Mouse (Mus musculus): Measurements from ENCODE around the gene Lrrc4c.

Gene Lrrc4c

DNA sequence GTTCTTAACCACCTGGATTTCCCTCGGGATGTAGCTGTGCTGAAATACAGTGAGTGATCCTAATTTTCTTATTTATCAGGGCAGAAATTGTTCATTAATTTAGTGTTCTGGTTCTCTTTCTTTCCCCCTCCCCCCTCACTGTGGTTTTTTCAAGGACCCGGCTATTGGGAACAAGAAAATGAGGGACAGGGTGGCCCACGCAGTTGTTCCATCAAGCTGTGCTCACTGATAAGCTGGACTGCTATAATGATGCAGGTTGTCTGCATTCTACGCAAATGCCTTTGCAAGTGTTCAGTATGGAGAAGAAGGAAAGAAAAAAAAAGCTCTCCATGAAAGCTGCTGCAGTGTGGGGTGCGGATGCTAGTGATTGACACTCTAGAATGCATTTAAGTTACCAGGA, 1150.4 kb downstream of the Lrrc4c start:
- DNase-seq (ENCODE audit: low read depth, low spot score) = peak; percentile 35

DNA sequence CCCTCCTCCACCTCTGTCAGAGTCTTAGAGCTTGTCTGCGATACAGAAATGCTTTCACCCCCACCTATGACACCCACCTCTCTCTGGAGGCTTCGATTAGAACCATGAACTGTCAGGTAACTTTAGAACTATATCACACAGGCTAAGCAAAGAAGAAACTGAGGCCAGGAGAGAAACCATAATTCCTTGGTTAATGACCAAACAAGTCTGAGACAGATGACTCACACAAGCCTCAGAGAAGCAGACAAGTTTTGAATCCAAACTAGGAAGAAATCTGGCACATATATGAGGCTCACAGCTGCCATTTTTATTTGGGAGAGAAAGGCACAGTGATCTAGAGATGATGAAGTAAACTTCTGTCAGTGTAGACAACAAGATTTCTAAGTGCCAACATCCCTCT, 1151.4 kb downstream of the Lrrc4c start:
- DNase-seq (ENCODE audit: low read depth, low spot score) = peak; percentile 69

DNA sequence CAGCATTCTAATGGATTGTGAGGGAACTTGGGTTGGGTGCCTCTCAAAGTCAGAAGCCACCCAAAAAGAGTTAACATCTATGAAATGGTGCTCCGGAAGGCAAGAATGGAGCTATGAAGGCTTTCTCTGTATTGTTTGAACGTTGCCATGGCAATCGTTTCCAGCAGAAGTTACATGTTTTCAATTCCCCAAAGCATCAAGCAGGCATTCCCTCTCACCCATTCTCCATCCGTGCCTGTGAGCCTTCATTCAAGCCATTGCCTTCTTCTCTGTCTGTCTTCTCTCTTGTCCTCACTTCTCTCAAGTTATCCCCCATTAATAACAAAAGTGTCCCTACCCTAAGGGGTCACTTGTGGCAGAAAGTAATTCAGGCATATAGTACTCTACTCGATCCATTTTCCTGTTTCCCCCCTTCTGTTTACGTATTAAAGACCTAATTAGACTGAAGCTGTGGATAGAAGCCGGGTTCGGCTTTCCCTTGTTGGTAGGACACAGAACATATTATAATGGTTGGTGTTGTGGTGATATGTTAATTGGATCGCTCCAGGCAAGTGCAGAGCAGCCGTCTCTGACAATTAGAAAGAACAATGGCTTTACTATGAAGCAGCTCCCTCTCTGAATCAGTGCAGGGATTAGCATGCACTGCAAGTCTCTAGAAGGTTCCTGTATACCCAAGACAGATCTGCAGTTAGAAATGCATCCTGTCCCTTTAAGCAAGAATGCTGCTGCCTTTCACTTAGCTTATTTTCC, 1160.4 kb downstream of the Lrrc4c start:
- DNase-seq (ENCODE audit: low read depth, low spot score) = no peak

DNA sequence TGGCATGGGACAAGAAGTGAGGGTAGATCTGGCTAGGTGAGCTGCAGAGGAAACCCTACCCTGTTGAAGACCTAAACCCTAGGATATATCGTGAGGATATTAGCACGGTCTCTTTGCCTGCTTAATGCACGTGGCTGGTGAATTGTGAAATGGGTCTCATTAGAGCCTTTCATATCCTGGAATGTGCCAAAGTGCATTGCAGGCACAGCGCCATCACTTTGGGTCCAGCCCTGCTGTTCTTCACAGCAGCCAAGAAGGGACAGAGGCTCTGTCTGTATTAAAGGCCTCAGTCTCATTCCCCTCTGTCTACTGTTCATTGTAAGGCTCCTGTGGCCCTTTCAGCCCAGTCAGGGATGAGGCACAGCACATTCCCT, 1160.9 kb downstream of the Lrrc4c start:
- no peak for DNase-seq (ENCODE audit: low read depth, low spot score)

DNA sequence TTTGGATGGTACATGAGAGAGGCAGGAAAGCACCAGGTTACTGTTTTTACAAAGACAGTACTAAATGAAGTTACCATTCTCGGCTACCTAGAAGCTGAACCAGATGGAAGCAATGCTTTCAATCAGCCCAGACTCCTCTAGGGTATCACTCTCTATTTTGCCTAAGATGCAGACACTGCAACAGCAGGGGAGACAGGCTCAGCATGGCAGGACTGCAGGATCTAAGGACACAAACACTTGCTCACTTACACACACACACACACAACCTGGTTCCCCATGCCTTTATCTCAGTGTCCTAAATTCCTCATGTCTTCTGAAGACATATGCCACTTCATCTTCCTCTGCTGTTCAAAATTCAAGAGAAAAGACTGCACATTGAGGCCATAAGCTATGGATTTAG, 1167.0 kb downstream of the Lrrc4c start:
- no peak for DNase-seq (ENCODE audit: low read depth, low spot score)

DNA sequence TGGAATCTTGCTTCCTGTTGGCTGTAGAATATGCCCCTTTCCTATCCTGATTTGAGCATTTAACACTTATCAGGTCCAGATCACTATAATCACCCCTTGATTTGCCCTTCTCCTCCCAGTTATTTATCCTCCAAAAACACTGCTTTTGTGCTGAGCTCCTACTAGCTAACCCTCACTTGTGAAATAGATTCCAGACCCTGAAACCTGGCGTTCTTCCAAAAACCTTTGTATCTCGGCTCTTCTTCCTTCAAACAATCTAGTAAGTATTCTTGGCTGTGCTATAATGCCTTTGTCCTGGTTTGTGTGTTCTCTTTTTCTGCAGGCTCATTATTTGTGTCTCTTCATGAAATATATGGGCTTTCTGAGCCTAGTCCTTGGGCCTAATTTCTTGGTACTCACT, 1167.6 kb downstream of the Lrrc4c start:
- no peak for DNase-seq (ENCODE audit: low read depth, low spot score)

DNA sequence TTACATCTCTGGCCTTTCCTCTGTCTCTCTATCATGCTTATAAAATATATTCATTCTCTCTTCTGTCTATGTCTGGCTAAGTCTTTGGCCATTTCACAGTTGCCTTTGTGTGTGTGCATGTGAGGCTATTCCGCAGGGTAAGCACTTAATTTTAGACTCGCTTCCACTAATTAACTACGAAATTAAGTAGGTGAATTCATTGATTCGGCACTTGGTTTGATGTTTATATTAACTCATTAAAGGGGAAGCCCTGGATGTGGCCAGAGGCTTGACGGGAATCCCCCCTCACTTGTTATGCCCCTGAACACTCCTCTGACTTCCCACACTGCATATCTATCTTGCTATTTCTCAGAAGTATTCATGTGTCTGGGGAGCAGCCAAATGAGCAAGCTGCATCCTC, 1169.6 kb downstream of the Lrrc4c start:
- DNase-seq (ENCODE audit: low read depth, low spot score) = no peak

DNA sequence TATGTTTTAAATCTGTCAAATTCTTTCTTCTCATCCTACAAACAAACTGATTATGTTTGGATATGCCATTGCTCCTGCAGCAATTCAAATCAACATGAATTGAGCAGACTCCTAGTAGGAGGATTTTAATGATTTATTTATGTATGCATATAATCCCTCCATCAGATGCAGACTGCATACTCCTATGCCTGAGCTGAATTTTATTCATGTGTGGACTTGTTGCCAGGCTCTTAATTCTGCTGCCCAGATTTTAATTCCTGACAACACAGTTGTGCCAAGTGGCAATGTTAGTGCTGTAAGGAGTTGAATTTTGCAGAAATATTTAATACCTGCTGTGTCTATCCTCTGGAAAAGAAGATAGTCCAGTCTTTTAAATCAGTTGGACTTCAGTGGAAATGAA, 1179.1 kb downstream of the Lrrc4c start:
- DNase-seq (ENCODE audit: low read depth, low spot score) = no peak

DNA sequence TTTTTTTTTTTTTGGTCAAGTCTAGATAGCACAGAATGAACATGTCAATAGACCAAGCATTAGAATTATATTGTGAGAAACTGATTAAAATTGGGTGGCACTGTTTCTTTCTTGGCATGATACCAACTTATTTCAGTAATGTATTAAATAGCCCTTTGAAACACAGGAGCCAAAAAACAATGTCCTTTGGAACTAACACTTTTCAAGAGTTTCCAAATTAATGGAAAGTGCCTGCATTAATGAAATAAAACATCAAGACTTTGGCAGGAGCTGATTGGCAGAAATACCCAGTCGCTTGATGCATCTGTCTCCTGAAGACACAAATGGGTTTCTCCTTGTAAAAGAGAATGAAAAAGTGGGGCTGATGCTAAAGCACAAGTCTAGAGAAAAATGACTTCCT, 1184.5 kb downstream of the Lrrc4c start:
- DNase-seq (ENCODE audit: low read depth, low spot score) = no peak

DNA sequence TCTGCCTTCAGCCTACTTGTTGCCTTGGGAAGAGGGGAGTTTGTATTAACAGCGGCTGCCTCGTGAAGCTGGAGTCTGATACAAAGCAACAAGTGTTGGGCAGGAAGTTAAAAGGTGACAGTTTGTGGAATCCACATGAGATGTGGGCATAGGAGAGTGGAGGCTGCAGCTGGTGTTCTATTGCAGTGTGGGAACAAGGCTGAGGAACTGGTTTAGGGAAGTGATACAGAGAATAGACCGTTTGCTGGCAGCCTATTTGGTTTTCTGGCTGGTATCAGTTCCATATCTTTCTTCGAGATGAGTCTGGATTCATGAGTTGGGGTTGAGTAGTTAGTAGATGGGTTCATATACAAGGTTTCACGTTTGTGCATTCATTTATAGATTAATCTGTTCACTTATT, 1186.9 kb downstream of the Lrrc4c start:
- no peak for DNase-seq (ENCODE audit: low read depth, low spot score)

DNA sequence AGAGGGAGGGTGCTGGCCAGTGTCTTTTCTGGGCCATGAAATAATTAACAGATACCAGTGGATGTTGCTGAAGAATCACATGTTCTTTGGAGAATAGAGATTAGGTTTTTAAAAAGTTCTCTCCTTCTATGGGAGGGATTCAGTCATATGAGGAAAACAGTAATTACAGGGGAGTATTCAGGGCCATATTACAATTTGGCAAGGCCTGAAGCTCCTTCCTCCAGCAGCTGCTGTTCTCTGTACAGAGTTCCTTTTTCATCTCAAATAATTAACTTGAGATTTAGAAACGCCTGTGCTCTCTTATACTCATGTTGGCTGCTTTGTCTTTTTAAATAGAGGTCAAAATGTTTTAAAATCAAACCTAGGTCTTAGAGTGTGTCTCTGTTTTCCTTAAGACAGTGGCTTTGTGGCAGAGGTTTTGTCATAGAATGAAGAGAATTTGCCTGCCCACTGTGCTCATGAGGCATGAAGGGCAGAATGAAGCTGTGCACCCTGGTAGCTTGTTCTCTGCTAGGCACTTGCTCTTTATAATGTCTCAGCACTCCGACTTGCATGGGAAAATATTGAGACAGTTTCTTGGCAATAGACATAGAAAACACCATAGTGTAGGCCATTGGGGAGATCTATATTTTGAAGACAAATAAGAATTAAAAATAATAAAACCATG, 1206.4 kb downstream of the Lrrc4c start:
- DNase-seq (ENCODE audit: low read depth, low spot score) = no peak

DNA sequence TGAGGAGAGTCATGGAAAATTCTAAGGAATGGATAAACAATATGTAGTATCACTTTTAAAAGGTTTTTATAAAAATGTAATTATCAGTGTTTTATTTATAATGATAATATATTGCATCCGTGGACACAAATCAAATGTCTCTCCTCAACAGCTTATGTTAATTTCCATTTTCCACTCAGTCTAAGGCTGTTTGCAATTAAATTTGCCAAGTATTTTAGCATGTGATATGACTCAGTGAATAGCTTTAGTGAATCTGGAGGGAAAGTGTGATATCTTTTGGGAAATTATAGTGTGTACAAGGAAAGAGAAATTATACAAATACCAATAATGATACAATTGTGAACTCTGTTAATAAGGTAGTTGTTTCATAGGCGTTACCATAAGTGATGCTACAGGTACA, 1207.1 kb downstream of the Lrrc4c start:
- DNase-seq (ENCODE audit: low read depth, low spot score) = no peak

DNA sequence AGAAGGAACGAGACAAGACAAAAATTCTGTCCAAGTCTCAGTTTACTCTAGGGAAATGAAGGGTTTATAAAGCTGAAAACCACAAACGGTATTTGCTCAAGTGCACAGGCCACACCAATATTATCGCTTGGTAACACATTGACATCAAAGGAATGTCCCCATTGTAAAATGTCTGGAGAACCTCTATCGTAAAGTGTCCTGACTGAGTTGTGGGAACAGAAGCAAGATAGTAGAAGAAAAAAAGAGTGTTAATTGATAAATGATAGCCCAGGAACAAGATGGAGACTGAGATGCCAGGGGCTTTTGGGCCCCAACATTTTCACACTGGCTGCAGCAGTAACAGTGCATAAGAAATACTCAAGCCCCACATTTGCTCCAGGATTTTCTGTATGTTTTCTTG, 1212.7 kb downstream of the Lrrc4c start:
- DNase-seq (ENCODE audit: low read depth, low spot score) = no peak

DNA sequence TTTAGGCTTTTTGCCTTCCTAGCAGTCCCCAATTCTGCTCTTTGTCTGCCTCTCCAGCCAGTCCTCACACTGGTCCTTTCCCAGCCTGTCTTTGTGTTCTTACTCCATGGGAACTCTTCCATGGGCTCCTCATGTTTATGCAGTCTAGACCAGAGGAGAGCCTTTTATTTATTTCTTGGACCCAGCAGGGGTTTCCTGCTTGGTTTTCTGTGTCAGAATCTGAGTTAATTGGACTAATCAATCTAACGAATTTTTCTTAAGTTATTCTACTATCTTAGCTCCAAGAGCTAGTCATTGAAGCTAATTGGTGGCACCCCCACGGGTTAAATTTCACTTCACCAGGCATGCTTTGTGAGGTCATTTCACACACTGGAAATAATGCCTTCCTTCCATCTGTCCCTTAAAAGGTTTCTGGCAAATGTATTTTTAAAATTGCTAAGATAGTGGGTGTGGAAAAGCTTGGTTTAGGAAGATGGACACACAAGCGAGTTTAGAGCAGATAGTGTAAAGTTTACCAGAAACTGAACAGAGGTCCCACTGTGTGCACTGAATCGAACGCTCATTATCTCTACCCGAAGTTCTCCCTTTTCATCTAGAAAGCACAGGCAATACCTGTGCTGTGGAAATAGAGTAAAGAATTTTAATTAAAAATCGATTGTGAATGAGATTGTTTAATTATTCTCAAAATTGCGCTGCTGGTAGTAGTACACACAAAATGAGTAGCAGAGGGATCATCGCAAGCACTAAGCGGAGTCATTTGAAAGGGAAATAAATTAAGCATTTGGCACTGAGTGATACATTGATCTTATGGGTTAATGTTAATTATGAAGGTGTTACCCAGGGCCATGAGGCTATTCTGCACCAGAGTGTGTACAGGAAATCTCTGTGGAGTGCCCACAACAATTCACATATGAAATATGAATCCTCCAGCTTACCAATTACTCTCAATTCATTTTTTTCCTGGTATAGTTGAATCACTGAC, 1226.0 kb downstream of the Lrrc4c start:
- DNase-seq (ENCODE audit: low read depth, low spot score) = no peak

DNA sequence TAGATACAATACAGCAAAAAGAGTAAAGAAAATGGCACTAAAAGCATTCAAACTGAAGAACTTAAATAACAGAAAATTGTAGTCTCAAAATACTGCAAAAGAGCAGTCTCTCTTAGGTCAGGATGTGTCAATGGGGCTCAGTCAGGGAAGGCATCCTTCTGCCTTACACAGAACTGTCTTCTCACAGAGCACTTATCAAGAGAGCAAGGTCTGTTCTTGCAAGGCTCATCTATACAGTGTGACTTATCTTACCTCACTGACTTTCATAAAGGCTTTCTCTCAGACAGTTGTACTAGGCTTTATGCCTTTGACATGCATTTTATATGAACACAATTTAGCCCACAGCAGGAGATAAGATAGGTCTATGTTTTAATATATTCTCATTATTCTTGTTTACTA, 1226.7 kb downstream of the Lrrc4c start:
- no peak for DNase-seq (ENCODE audit: low read depth, low spot score)

DNA sequence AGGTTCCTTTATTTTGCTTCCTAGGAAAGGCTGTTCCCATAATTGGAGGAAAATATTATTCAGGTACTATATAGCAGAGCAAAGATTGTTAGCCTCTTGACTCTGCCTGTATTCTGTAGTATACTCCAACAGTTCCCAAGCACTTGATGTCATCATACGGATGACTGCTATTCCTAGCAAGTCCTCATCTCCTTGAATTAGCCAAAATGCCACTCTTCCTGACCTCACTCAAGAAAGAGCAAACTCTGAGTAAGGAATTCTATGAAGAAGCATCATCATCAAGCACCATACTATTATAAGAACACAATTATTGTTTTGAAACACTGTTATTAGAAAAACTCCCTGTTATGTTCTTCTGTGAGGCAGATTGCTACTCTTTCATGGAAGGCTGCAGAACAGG, 1228.0 kb downstream of the Lrrc4c start:
- no peak for DNase-seq (ENCODE audit: low read depth, low spot score)

DNA sequence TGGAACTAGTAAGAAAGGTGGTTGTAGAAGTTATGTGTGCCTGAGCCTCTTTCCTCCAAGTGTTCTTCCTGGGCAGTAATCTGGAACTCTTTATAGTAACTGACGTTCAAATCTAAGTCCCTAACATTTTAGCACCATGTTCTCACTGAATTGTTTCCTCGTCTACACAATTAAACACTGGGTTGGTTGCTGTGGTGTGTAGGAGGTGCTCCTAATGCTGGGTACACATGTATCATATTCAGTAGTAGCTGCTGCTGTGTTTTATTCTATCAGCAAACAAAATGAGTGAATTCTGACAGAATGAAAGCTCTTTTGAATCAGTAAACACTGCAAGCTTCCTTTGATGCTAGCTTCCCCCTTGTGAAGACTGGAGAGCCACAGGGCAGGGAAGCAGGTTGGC, 1246.5 kb downstream of the Lrrc4c start:
- no peak for DNase-seq (ENCODE audit: low read depth, low spot score)

DNA sequence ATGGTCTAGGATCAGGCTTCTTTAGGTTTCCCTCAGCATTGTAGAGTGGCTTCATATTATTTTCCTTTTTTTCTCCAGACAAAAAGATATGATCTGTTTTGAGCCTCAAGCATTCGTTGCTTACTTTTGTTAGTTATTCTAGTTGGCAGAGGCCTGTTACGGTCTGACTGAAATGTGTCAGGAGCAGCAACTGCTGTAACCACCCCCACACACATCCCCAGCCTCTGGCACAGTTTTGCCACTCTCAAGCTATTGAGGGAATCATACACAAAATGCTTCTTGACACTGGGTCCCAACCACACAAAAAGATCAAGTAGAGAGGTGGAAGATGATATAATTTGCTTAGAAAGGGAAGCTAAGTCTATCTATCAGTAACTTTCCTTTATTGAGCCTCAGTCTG, 1251.0 kb downstream of the Lrrc4c start:
- no peak for DNase-seq (ENCODE audit: low read depth, low spot score)

DNA sequence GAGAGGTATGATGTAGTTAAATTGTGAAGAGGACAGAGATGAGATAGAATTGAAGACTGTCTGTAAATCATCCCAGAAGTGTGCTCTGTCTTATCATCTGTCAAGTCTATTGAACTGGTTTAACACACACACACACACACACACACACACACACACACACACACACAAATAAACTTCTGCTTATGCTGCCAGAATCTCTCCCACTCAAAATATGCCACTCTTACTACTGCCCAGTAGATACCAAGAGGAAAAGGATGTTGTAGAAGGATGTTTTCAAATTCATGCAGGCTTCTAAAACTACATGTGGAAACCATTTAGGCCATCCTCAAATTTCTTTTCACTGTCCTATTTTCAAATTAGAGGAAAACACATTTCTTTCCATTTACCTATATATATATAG, 1257.0 kb downstream of the Lrrc4c start:
- DNase-seq (ENCODE audit: low read depth, low spot score) = no peak

DNA sequence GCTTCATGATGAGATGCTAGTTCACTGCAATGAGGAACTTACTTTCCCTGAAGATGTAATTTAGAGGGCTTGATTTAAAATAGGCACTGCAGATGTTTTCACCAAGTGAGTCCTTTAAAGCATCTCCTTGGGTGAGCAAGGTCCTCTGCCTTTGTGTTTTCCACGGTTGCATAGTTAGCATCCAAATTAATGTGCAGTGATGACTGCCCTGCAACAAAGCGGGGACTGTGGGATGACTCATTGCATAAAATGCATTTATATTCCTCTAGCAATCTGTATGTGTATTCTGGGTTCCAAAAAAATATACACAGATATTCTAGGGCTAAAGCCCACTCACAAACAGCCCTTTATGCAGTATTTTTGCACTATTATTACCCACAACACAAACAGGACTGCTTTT, 1263.2 kb downstream of the Lrrc4c start:
- no peak for DNase-seq (ENCODE audit: low read depth, low spot score)

DNA sequence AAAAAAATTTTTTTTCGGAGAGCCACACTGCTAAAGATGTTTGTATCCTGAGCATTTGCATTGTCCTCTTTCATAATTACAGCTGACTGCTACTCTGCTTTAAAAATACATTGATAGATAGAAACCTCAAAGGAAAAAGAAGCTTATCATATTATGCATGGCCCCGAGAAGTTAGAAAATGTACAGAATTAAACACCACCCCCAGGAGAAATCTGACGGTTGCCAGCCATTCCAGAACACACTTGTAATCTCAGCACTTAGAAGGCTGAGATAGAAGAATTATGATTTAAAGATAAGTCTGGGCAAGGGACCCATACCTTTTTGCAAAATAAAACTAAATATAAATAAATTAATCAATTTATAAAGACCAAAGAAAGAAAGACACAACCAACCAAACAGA, 1268.4 kb downstream of the Lrrc4c start:
- no peak for DNase-seq (ENCODE audit: low read depth, low spot score)

DNA sequence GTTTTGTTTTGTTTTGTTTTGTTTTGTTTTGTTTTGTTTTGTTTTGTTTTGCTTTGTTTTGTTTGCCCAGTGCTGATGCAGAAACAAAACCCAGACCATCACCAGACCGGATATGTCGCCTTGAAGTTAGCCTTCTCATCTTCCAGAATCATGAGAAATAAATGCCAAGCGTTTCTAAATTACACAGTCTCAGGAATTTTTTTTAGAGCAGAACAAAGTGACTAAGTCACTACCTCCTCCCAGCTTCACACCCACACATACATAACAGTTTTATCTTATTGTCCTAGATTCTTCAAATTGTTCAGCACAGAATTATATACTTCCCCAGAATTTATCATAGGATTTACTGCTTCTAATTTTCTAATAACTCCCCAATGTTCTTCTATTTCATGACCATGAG, 1272.6 kb downstream of the Lrrc4c start:
- DNase-seq (ENCODE audit: low read depth, low spot score) = peak; percentile 31

Data from 3T3-L1 (cell line).